Mouse (Mus musculus) ES-E14 (cell line): ENCODE data around the gene Sumo3.

Experiments
- CHD2 ChIP-seq: IDR thresholded peaks from 2 replicates; pipeline ENCODE4 v1.6.1; 2014; ENCODE audit warnings: mild to moderate bottlenecking, low read depth, low read length, inconsistent platforms
- HCFC1 ChIP-seq: IDR thresholded peaks from 2 replicates; pipeline ENCODE4 v1.6.1; 2012; ENCODE audit warnings: low read length, inconsistent platforms, borderline replicate concordance; ENCODE audit not compliant: insufficient read depth
- ZC3H11A ChIP-seq: IDR thresholded peaks from 2 replicates; pipeline ENCODE4 v1.6.1; 2012; ENCODE audit warnings: low read depth, mild to moderate bottlenecking, inconsistent platforms, low read length, borderline replicate concordance
- ZNF384 ChIP-seq: IDR thresholded peaks from 2 replicates; pipeline ENCODE4 v1.6.1; 2012; ENCODE audit warnings: low read depth, low read length, inconsistent platforms

DNA sequence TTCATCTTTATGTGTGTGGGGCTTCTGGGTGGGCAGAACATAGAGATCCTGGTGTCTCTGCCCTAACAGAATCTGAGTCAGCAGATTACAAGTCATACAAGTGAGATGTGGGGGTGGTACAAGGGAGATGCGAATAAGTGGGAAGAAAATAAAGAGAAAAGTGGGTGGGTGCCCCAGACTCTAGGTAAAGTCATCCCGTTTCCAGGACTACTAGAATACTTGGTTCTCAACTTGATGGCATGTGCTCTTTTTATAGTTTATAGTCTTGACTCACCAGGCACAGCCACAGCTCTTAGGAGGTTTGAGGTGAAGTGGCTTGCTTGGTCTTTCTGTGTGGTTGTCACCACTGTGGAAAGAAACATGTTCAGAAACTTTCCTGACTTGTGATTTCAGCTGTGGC lies 9.8 kb upstream of the Sumo3 start:
- no peak for TF ChIP-seq ZC3H11A
- no peak for TF ChIP-seq ZNF384
- TF ChIP-seq HCFC1: no peak
- no peak for TF ChIP-seq CHD2
